Mouse (Mus musculus): ENCODE results near the gene Cryba4.

DNA sequence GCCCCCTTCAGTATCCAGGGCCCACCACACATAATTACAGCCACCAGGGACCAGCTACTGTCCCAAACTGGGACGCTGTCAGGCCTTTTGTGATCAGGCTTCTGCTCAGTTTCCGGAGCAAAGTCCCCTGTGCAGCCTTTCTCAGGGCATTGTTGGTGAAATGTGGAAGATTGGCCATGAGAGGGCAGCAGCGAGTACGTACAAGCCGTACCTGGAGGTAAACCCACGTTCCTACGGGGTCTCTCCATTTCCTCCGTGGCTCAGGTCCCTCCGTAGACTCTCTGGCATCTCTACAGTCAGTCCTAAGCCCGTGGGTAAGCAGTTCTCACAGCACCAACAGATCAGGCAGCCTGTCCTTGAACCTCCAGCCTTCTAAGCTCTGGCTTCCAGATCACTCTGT is 37.9 kb downstream of the Cryba4 start:
- TF ChIP-seq USF1 (IDR thresholded peaks at IDR 0.05; ENCODE audit: low read depth) (no peak), POLR2A (IDR thresholded peaks at IDR 0.05; ENCODE audit: insufficient read length, low read depth) (no peak), REST (IDR thresholded peaks at IDR 0.05; ENCODE audit: insufficient read depth, insufficient read length) (no peak), TCF12 (IDR thresholded peaks at IDR 0.05; ENCODE audit: insufficient read depth, poor library complexity, severe bottlenecking) (no peak), TCF3 (IDR thresholded peaks at IDR 0.05; ENCODE audit: insufficient read length, low read depth) (no peak), E2F4 (IDR thresholded peaks at IDR 0.05; ENCODE audit: insufficient read depth) (no peak), MYOD1 (IDR thresholded peaks at IDR 0.05; ENCODE audit: control insufficient read depth in 1 of 3, insufficient read length in 2 of 3, low read depth in 2 of 3) (no peak), POLR2AphosphoS2 (IDR thresholded peaks at IDR 0.05; ENCODE audit: insufficient read length, low read depth) (no peak), CEBPB (IDR thresholded peaks at IDR 0.05; ENCODE audit: insufficient read depth, poor library complexity, severe bottlenecking) (no peak), SRF (IDR thresholded peaks at IDR 0.05; ENCODE audit: control insufficient read depth, insufficient read length, low read depth) (no peak), MYOG (IDR thresholded peaks at IDR 0.05; ENCODE audit: control insufficient read depth in 1 of 3, insufficient read depth in 1 of 3, insufficient read length in 2 of 3, low read depth in 2 of 3) (no peak)
